Mouse (Mus musculus) cerebellum, adult 2 months (tissue): Measurements from ENCODE around the gene Cpne5.

Experiments used
- CTCF ChIP-seq: fragments of 200-500 bp; IDR thresholded peaks from 2 replicates; pipeline ENCODE4 v1.5.1; 2011; ENCODE audit warnings: low read depth, mild to moderate bottlenecking, control low read depth, low read length, moderate library complexity, borderline replicate concordance; ENCODE audit not compliant: insufficient read depth
- POLR2A ChIP-seq: fragments of 200-500 bp; IDR thresholded peaks from 2 replicates; pipeline ENCODE4 v1.6.1; 2011; ENCODE audit warnings: low read length, control low read depth, borderline replicate concordance; ENCODE audit not compliant: insufficient read depth

- TF ChIP-seq CTCF (no peak), POLR2A (no peak)
These were observed 23.3 kb downstream of the Cpne5 start for GRCm38 (mm10) chr17:29214655-29215054.
